Mouse (Mus musculus): ENCODE data around the gene Nyap1. TPM values are rescaled to one million over a fixed set of nuclear protein-coding genes. Genes with fewer than 3 reads are reported as not detected.
A peak's percentile ranks its signal among the peaks of the same experiment; 100 is the strongest.

Nyap1 gene
- polyA plus RNA-seq, 1 experiment = 3.6 TPM

DNA sequence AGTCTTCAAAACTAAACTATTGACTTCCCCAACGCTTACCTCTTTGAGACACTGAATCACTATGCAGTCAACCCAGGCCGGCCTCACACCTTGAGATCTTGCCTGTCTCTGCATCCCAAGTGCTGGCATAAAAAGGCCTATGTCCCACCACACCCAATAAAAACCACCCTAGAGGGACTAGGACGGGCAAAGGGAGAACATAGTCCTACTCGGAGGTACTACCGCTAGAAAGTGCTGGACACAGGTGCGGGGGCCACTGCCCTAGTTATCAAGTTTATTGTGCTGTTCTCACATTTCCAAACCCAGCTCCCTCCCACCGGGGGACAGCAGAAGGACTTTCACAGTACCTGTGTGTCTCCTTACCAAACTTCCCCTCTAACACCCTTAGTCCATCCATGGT, 40.3 kb upstream of the Nyap1 start:
- Histone ChIP-seq H3K79me3 (ENCODE audit: low read depth) (peaks cover 36% of the 10 kb centered on the region), H3K79me2 (ENCODE audit: control insufficient read depth, insufficient read depth) (peaks cover 64% of the 10 kb centered on the region), H3K36me3 (ENCODE audit: control insufficient read depth, insufficient read depth) (peaks cover 52% of the 10 kb centered on the region), H3K27me3 (ENCODE audit: control insufficient read depth, insufficient read depth, insufficient read length) (no peaks in the 10 kb centered on the region), H3K4me3 (ENCODE audit: insufficient read depth, poor library complexity, severe bottlenecking) (no peak overlapping the region), H3ac (ENCODE audit: control insufficient read depth, insufficient read length, low read depth) (no peak overlapping the region)
- TF ChIP-seq MYOG (IDR thresholded peaks at IDR 0.05; ENCODE audit: control insufficient read depth, extremely low read depth, insufficient read length) (no peak), MAX (IDR thresholded peaks at IDR 0.05) (no peak), USF1 (IDR thresholded peaks at IDR 0.05; ENCODE audit: low read depth) (no peak), FOSL1 (IDR thresholded peaks at IDR 0.05; ENCODE audit: insufficient read depth, low read length, poor library complexity, severe bottlenecking) (no peak), CTCF (IDR thresholded peaks at IDR 0.05; ENCODE audit: control insufficient read depth, insufficient read depth, insufficient read length) (no peak), MYOD1 (IDR thresholded peaks at IDR 0.05; ENCODE audit: control insufficient read depth, insufficient read length, low read depth) (no peak), CEBPB (IDR thresholded peaks at IDR 0.05; ENCODE audit: low read depth) (no peak)

DNA sequence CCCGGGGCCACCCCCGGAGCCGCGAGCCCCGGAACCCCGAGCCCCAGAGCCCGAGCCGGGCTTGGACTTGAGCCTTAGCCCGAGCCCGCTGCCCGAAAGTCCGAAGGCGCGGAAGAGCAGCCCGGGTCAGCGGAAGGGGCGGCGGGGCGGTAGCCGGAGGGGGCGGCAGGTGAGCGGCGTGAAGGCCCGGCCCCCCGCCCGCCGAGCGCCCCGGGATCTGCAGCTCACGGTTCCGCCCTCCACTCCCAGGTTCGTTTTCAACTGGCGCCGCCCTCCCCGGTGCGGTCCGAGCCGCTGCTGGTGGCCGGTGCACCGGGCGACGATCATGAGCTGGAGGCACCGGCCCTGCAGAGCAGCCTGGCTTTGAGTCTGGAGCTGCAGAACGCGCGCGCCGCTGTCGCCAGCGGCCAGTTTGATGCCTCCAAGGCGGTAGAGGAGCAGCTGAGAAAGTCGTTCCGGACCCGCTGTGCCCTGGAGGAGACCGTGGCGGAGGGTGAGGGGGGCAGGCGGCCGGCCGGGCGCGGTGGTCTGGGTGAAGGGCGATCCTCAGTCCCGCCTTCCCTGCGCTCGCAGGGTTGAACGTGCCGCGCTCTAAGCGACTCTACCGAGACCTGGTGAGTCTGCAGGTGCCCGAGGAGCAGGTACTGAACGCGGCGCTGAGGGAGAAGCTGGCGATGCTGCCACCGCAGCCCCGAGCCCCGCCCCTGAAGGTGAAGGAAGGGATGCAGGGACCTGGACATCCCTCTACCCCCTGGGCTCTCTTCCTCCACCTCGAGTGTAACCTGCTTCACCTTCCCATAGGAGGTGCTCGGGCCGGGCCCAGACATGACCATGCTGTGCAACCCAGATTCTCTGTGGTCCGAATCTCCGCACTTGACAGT, 37.9 kb upstream of the Nyap1 start:
- H3K27me3 ChIP-seq (ENCODE audit: control insufficient read depth, insufficient read depth, insufficient read length) = no peaks in the 10 kb centered on the region
- H3K36me3 ChIP-seq (ENCODE audit: control insufficient read depth, insufficient read depth) = peaks cover 42% of the 10 kb centered on the region
- H3ac ChIP-seq (ENCODE audit: control insufficient read depth, insufficient read length, low read depth) = peak overlapping the region; percentile 90
- peaks cover 23% of the 10 kb centered on the region for H3K79me3 ChIP-seq (ENCODE audit: low read depth)
- TF ChIP-seq CTCF (IDR thresholded peaks at IDR 0.05; ENCODE audit: control insufficient read depth, insufficient read depth, insufficient read length) (no peak), MAX (IDR thresholded peaks at IDR 0.05) (no peak), USF1 (IDR thresholded peaks at IDR 0.05; ENCODE audit: low read depth) (no peak), MYOD1 (IDR thresholded peaks at IDR 0.05; ENCODE audit: control insufficient read depth, insufficient read length, low read depth) (no peak)
- H3K79me2 ChIP-seq (ENCODE audit: control insufficient read depth, insufficient read depth) = peaks cover 48% of the 10 kb centered on the region
- H3K4me3 ChIP-seq (ENCODE audit: insufficient read depth, poor library complexity, severe bottlenecking) = peak overlapping the region; percentile 68

DNA sequence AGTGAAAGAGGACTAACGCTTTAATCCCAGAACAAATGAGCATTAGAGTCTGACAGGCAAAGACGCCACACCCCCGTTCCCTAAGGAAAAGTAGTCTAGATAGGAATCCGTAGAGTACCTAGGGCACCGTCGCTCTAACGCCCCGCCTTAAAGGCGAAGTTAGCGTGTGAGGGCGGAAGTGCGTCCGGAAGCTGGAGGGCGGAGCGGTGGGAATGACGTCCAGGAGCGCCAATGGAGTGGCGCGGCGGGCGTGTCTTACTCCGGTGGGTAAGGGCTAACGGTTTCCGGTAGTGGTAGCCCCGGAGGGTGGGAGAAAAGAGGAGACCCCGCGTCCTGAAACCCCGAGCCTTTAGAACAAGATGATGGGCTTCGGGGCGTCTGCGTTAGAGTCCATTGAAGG, 37.2 kb upstream of the Nyap1 start, which contains the start of gene Ppp1r35:
TSS of gene Ppp1r35 (plus strand) at position 215 of the 400 bp plus-strand sequence.
- Histone ChIP-seq H3ac (ENCODE audit: control insufficient read depth, insufficient read length, low read depth) (peak within 1 kb of the TSS; percentile 90), H3K4me3 (ENCODE audit: insufficient read depth, poor library complexity, severe bottlenecking) (peak within 1 kb of the TSS; percentile 68), H3K36me3 (ENCODE audit: control insufficient read depth, insufficient read depth) (peaks cover 35% of the 10 kb centered on the region), H3K27me3 (ENCODE audit: control insufficient read depth, insufficient read depth, insufficient read length) (no peaks in the 10 kb centered on the region), H3K79me3 (ENCODE audit: low read depth) (peaks cover 17% of the 10 kb centered on the region), H3K79me2 (ENCODE audit: control insufficient read depth, insufficient read depth) (peaks cover 41% of the 10 kb centered on the region)
- no peak for TF ChIP-seq USF1 (IDR thresholded peaks at IDR 0.05; ENCODE audit: low read depth)
- no peak for TF ChIP-seq FOSL1 (IDR thresholded peaks at IDR 0.05; ENCODE audit: insufficient read depth, low read length, poor library complexity, severe bottlenecking)
- TF ChIP-seq CEBPB (IDR thresholded peaks at IDR 0.05; ENCODE audit: low read depth) = no peak
- no peak for TF ChIP-seq MAX (IDR thresholded peaks at IDR 0.05)
- no peak for TF ChIP-seq CTCF (IDR thresholded peaks at IDR 0.05; ENCODE audit: control insufficient read depth, insufficient read depth, insufficient read length)
- TF ChIP-seq MYOG (IDR thresholded peaks at IDR 0.05; ENCODE audit: control insufficient read depth, extremely low read depth, insufficient read length) = no peak
- no peak for TF ChIP-seq MYOD1 (IDR thresholded peaks at IDR 0.05; ENCODE audit: control insufficient read depth, insufficient read length, low read depth)

DNA sequence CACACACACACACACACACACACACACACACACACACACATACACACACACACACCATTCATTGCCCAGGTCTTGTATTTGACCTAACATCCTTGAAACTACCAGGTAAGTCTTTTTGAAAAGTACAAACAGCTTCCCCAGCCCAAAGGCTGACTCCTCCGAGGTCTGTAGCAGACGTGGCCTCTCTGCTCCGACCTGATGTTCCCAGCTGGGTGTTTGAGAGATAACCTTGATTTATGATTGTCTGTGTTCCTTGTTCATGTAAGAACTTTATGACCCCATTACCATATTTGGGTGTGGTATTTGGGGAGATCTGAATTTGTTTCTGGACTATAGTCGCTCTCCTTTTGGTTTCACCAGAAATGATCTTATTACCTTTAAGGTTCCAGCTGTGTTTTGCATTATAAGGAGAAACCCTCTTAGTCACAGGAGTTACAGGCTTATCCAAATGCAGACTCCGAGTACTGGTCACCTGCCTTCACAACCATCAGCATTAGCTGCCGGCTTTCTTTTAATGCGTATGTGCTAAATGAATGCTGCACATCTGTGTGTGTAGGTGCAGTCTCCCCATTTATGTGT, 35.9 kb upstream of the Nyap1 start:
- no peaks in the 10 kb centered on the region for H3K27me3 ChIP-seq (ENCODE audit: control insufficient read depth, insufficient read depth, insufficient read length)
- no peak overlapping the region for H3K4me3 ChIP-seq (ENCODE audit: insufficient read depth, poor library complexity, severe bottlenecking)
- H3ac ChIP-seq (ENCODE audit: control insufficient read depth, insufficient read length, low read depth) = no peak overlapping the region
- TF ChIP-seq MAX (IDR thresholded peaks at IDR 0.05) (no peak), MYOD1 (IDR thresholded peaks at IDR 0.05; ENCODE audit: control insufficient read depth, insufficient read length, low read depth) (no peak), USF1 (IDR thresholded peaks at IDR 0.05; ENCODE audit: low read depth) (no peak), MYOG (IDR thresholded peaks at IDR 0.05; ENCODE audit: control insufficient read depth, extremely low read depth, insufficient read length) (no peak), CTCF (IDR thresholded peaks at IDR 0.05; ENCODE audit: control insufficient read depth, insufficient read depth, insufficient read length) (no peak), FOSL1 (IDR thresholded peaks at IDR 0.05; ENCODE audit: insufficient read depth, low read length, poor library complexity, severe bottlenecking) (no peak), CEBPB (IDR thresholded peaks at IDR 0.05; ENCODE audit: low read depth) (no peak)
- H3K79me3 ChIP-seq (ENCODE audit: low read depth) = peaks cover 6% of the 10 kb centered on the region
- H3K79me2 ChIP-seq (ENCODE audit: control insufficient read depth, insufficient read depth) = peaks cover 29% of the 10 kb centered on the region
- peaks cover 23% of the 10 kb centered on the region for H3K36me3 ChIP-seq (ENCODE audit: control insufficient read depth, insufficient read depth)

DNA sequence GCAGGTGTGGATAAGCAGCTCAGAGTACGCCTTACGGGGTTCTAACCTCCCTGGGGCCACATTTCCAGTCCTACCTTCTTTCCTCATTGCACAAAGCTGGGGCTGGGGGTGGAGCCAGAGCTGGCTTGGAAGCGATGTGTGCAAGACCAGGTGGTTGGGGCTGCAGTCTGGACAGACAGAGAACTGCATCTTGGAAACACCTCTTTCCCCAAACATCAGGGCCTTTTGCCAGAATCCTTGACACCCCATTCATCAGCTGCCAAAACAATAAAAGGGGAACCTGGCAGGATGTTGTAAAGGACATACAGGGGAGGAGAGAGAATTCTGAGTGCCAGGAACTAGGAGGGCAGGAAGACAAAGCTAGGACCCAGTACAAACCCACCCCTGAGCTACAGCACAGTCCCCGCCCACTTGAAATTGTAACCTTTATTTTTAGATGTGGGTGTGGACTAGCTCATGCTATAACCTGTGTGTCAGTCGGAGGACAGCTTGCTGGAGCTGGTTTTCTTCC, 35.1 kb upstream of the Nyap1 start:
- Histone ChIP-seq H3K79me2 (ENCODE audit: control insufficient read depth, insufficient read depth) (peaks cover 20% of the 10 kb centered on the region), H3K36me3 (ENCODE audit: control insufficient read depth, insufficient read depth) (peaks cover 14% of the 10 kb centered on the region), H3K4me3 (ENCODE audit: insufficient read depth, poor library complexity, severe bottlenecking) (no peak overlapping the region), H3K79me3 (ENCODE audit: low read depth) (peaks cover 2% of the 10 kb centered on the region), H3K27me3 (ENCODE audit: control insufficient read depth, insufficient read depth, insufficient read length) (no peaks in the 10 kb centered on the region), H3ac (ENCODE audit: control insufficient read depth, insufficient read length, low read depth) (no peak overlapping the region)
- TF ChIP-seq MYOD1 (IDR thresholded peaks at IDR 0.05; ENCODE audit: control insufficient read depth, insufficient read length, low read depth) = no peak
